ENCODE assay signal across 19 mouse cellular contexts in genomic region chr7:111791347-111791746, GRCm38 (mm10). TPM values are rescaled to one million over a fixed set of nuclear protein-coding genes. Genes with fewer than 3 reads are reported as not detected.
DNase-seq lines count a peak whose midpoint lies in the region; ATAC-seq and TF ChIP-seq lines count a peak whose summit lies in the region.
"Had no signal": no experiment of that assay in that cellular context is flagged by ENCODE, and none has a peak within 500 bp of the region (broad histone marks: within the 10 kb centered on the region; RNA-seq: fewer than 3 reads in every experiment).

No protein-coding gene starts in this region.

- H3K9me3 ChIP-seq in hindbrain, embryonic 11.5 days (ENCODE audit: control insufficient read depth, low read length), result no peaks in the 10 kb centered on the region
- no peaks in the 10 kb centered on the region for H3K9me3 ChIP-seq in hindbrain, embryonic 14.5 days (ENCODE audit: control insufficient read depth, low read length)
- no peaks in the 10 kb centered on the region for H3K9me3 ChIP-seq in lung, embryonic 15.5 days
- H3K9me3 ChIP-seq: forebrain, embryonic 15.5 days; heart, embryonic 13.5 days; hindbrain, embryonic 12.5 days had no signal

- DNase-seq in hindbrain, embryonic 11.5 days (ENCODE audit: low spot score), result peak; percentile 3
- DNase-seq in hindbrain, embryonic 14.5 days (ENCODE audit: low spot score), result no peak
- no peak for DNase-seq in lung, adult 2 months
- peak; percentile 37 for DNase-seq in retina, postnatal 1 day
- no peak for DNase-seq in retina, embryonic 14.5 days (ENCODE audit: low spot score)
- DNase-seq: adrenal gland, postnatal 14 days; cerebellum, adult 18-20 months; cerebellum, adult 9-11 months; cerebellum, postnatal 36 days; gastrocnemius, postnatal 36 days; heart, adult 11 months; heart, postnatal 36 days had no signal

- no peak for TF ChIP-seq POLR2A in lung, adult 2 months (IDR thresholded peaks at IDR 0.05; ENCODE audit: borderline replicate concordance, extremely low read depth, low read depth, low read length)

- no peak for ATAC-seq in hindbrain, embryonic 11.5 days (ENCODE audit: low FRiP score)
- ATAC-seq in hindbrain, embryonic 14.5 days (ENCODE audit: low FRiP score), result no peak
- ATAC-seq in lung, embryonic 15.5 days (ENCODE audit: borderline replicate concordance, extremely low read depth, low FRiP score, low TSS enrichment), result 0 out of 2 replicates have a peak, but pooled peaks have one; percentile 1
- no peak for ATAC-seq in CD4-positive, CD25-positive, alpha-beta regulatory T cell, adult 4 months
- ATAC-seq: activated CD4-positive, CD25-positive, alpha-beta regulatory T cell, adult 4 months; forebrain, embryonic 15.5 days; Patski had no signal

- no peak overlapping the region for H3K4me2 ChIP-seq in hindbrain, embryonic 11.5 days (replicated peaks; ENCODE audit: low read depth, low read length)
- no peak overlapping the region for H3K4me2 ChIP-seq in hindbrain, embryonic 14.5 days (replicated peaks)
- H3K4me2 ChIP-seq in lung, embryonic 15.5 days, result no peak overlapping the region
- H3K4me2 ChIP-seq: forebrain, embryonic 15.5 days; heart, embryonic 13.5 days; hindbrain, embryonic 12.5 days had no signal

- H3K9ac ChIP-seq in hindbrain, embryonic 11.5 days (ENCODE audit: low read depth, low read length), result no peak overlapping the region
- no peak overlapping the region for H3K9ac ChIP-seq in hindbrain, embryonic 14.5 days
- no peak overlapping the region for H3K9ac ChIP-seq in lung, embryonic 15.5 days
- H3K9ac ChIP-seq: forebrain, embryonic 15.5 days; heart, embryonic 13.5 days; hindbrain, embryonic 12.5 days had no signal

- no peak overlapping the region for H3K27ac ChIP-seq in hindbrain, embryonic 11.5 days (ENCODE audit: low read depth, low read length)
- no peak overlapping the region for H3K27ac ChIP-seq in hindbrain, embryonic 14.5 days
- H3K27ac ChIP-seq in lung, embryonic 15.5 days, result peak overlapping the region; percentile 86
- H3K27ac ChIP-seq: forebrain, embryonic 15.5 days; heart, embryonic 13.5 days; hindbrain, embryonic 12.5 days had no signal

- no peaks in the 10 kb centered on the region for H3K36me3 ChIP-seq in hindbrain, embryonic 11.5 days (ENCODE audit: control insufficient read depth, insufficient read depth, low read length)
- no peaks in the 10 kb centered on the region for H3K36me3 ChIP-seq in hindbrain, embryonic 14.5 days (replicated peaks; ENCODE audit: control insufficient read depth, insufficient read depth)
- H3K36me3 ChIP-seq in lung, embryonic 15.5 days, result no peaks in the 10 kb centered on the region
- H3K36me3 ChIP-seq: forebrain, embryonic 15.5 days; heart, embryonic 13.5 days; hindbrain, embryonic 12.5 days had no signal

- TF ChIP-seq CTCF in lung, adult 2 months (IDR thresholded peaks at IDR 0.05; ENCODE audit: insufficient read depth, low read length), result no peak

- 42% methylated on average over 6 of the region's 6 CpGs for WGBS in hindbrain, embryonic 11.5 days
- WGBS in hindbrain, embryonic 14.5 days, result 31% methylated on average over 6 of the region's 6 CpGs
- WGBS in lung, embryonic 15.5 days, result 29% methylated on average over 6 of the region's 6 CpGs
- 61% methylated on average over 6 of the region's 6 CpGs for WGBS in lung, adult 2 months

- H3K4me3 ChIP-seq in hindbrain, embryonic 11.5 days (ENCODE audit: low read depth, low read length), result no peak overlapping the region
- H3K4me3 ChIP-seq in hindbrain, embryonic 14.5 days (replicated peaks; ENCODE audit: low read length), result no peak overlapping the region
- H3K4me3 ChIP-seq in lung, embryonic 15.5 days, result no peak overlapping the region
- H3K4me3 ChIP-seq in lung, adult 2 months (replicated peaks; ENCODE audit: extremely low read depth, low read depth, low read length), result no peak overlapping the region
- H3K4me3 ChIP-seq: forebrain, embryonic 15.5 days; heart, embryonic 13.5 days; hindbrain, embryonic 12.5 days had no signal

- H3K4me1 ChIP-seq in hindbrain, embryonic 11.5 days (replicated peaks; ENCODE audit: control insufficient read depth, insufficient read depth, low read length), result no peaks in the 10 kb centered on the region
- no peaks in the 10 kb centered on the region for H3K4me1 ChIP-seq in hindbrain, embryonic 14.5 days (replicated peaks; ENCODE audit: control insufficient read depth, insufficient read depth, low read length)
- peaks cover 34% of the 10 kb centered on the region for H3K4me1 ChIP-seq in lung, embryonic 15.5 days
- peaks cover 4% of the 10 kb centered on the region for H3K4me1 ChIP-seq in lung, adult 2 months (ENCODE audit: control insufficient read depth, insufficient read depth, low read length)
- H3K4me1 ChIP-seq: forebrain, embryonic 15.5 days had no signal

- H3K27me3 ChIP-seq in hindbrain, embryonic 11.5 days (ENCODE audit: control insufficient read depth, insufficient read depth, low read length), result no peaks in the 10 kb centered on the region
- no peaks in the 10 kb centered on the region for H3K27me3 ChIP-seq in hindbrain, embryonic 14.5 days (ENCODE audit: control insufficient read depth, insufficient read depth, low read length)
- no peaks in the 10 kb centered on the region for H3K27me3 ChIP-seq in lung, embryonic 15.5 days
- H3K27me3 ChIP-seq: forebrain, embryonic 15.5 days; Patski had no signal

RNA-seq across cellular contexts. Expression of gene Galnt18, which starts 11.6 kb away (rescaled TPM):
- 4.1 and 5.2 TPM in 2 replicates for polyA plus RNA-seq in hindbrain, embryonic 11.5 days (2014; fragmentation: Nextera tagmentation; extraction: Ambion mirVana)
- polyA plus RNA-seq in hindbrain, embryonic 14.5 days (2014; fragmentation: Nextera tagmentation; extraction: Ambion mirVana), result 10.9 and 14.2 TPM in 2 replicates
- polyA plus RNA-seq in lung, embryonic 15.5 days (2015; fragmentation: Nextera tagmentation; extraction: Ambion mirVana), result 35.8 and 38.2 TPM in 2 replicates
- 142 and 148 TPM in 2 replicates for polyA plus RNA-seq in lung, adult 2 months (2012; rRNA removed)
- polyA plus RNA-seq in CD4-positive, CD25-positive, alpha-beta regulatory T cell, adult 4 months (2017; shearing (Covaris generic)), result not detected
- polyA plus RNA-seq: activated CD4-positive, CD25-positive, alpha-beta regulatory T cell, adult 4 months had no signal

Comparison
In these comparisons a context has a peak if more than half of its experiments do, and no peak if none do; other contexts are left out.
1. DNase-seq: peak in hindbrain, embryonic 11.5 days (single experiment) and retina, postnatal 1 day (single experiment); none in hindbrain, embryonic 14.5 days (single experiment), lung, adult 2 months (single experiment) and retina, embryonic 14.5 days (single experiment).